Mouse (Mus musculus) layer of hippocampus, postnatal 14 days (tissue): ENCODE measurements around the gene F930015N05Rik. TPM values are rescaled to one million over a fixed set of nuclear protein-coding genes. Genes with fewer than 3 reads are reported as not detected.

ENCODE experiments used
- DNase-seq, 2 experiments: peaks; one replicate each; pipeline ENCODE4 v3.0.0; 2021 to 2022; ENCODE audit warnings: low spot score in 2 of 2, mixed read lengths in 1 of 2
- long read RNA-seq, 2 experiments: library from polyadenylated mRNA; stranded (forward); transcript quantifications; one replicate each; pipeline ENCODE4 v2.0.0; 2021
- total RNA-seq, 2 experiments: library from RNA; stranded (reverse); gene quantifications; 2 replicates each; pipeline ENCODE4 v1.2.3; 2021

Gene F930015N05Rik
- total RNA-seq = not detected
- long read RNA-seq, experiment 1 = 0 reads
- long read RNA-seq, experiment 2, partial matches to known transcripts = 0 of 1 reads
- long read RNA-seq, experiment 2, other reads (novel, unspliced or antisense) = 0 of 1 reads

DNA sequence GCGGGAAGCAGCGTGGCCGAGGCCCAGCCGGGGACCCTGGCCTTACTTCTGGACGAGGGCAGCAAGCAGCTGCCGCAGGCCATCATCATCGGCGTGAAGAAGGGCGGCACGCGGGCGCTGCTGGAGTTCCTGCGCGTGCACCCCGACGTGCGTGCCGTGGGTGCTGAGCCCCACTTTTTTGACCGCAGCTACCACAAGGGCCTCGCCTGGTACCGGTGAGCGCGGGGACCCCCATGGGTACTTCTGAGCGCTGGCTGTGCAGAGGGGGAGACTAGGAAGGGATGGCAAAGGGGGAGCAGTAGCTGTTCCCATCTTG is at the start of gene F930015N05Rik:
Gene F930015N05Rik (minus strand): TSS at position 242 of the 316 bp plus-strand sequence.
- DNase-seq = no peak

DNA sequence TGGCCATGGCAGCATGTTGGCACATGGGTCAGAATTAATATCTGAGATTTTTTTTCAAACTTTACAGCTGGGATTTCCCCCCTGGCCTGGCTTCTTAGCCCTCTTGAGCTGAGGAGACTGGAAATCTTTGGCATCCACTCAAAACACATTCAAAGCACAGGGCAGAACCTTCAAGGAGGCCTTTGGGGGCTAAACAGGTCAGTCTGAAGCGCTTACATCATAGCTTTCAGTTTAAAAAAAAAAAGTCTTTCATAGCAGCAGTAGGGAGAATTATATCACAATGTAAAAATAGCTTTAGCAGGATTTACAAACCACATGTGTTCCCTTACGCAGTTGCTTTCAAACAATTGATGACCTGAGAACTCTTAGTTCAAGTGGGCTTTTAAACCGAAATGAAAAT is 45.0 kb upstream of the F930015N05Rik start:
- DNase-seq = no peak

DNA sequence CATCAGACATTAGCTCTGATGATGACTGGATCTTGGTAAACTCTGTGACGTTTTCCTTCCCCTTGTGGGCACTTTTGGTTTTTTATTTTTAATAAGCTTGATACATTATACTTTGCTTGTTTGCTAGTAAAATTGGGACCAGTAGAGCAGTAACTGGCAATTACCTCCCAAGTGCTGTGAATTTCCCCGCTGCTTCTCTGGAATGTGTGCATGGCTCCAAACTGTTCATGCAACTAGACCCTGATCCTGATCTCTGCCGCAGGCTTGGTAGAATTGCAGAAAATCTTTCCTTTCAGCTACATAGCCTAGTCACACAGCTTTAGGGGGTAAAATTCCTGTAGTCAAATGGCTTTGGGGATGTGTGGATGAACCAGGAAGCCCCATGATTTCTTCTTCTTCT is 37.2 kb upstream of the F930015N05Rik start:
- no peak for DNase-seq

DNA sequence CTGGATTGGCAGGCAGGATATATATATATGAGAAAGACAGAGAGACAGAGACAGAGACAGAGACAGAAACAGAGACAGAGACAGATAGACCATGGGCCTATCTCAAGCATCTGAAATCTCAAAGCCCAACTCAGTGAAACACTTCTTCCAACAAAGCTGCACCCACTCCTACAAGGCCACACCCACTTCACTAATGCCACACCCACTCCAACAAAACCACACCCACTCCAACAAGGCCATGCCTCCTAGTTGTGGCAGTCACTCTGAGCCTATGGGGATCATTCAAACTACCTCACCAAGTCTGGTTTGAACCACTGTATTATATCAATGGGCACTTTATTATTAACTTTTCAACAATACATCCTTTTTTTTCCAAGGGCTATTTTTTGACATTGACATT is 34.2 kb upstream of the F930015N05Rik start:
- DNase-seq = no peak

DNA sequence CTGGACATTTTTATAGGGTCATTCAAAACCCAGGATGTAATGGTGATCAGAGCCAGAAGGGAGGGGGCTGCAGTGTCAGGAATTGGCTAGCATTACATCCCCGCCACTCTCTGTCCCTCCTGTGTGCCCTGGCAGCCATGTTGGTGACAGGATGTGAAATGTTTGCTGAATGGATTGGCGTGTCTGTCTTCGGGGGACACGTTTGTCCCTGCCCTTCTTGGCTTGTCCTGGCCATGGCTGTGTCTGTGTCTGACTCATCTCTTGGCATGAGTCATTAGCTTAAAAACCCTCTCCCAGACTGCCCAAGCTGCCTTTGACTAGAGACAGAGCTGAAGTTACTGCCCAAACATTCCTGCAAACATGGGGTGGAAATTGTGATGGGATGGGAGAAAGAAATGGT is 32.3 kb upstream of the F930015N05Rik start:
- no peak for DNase-seq

DNA sequence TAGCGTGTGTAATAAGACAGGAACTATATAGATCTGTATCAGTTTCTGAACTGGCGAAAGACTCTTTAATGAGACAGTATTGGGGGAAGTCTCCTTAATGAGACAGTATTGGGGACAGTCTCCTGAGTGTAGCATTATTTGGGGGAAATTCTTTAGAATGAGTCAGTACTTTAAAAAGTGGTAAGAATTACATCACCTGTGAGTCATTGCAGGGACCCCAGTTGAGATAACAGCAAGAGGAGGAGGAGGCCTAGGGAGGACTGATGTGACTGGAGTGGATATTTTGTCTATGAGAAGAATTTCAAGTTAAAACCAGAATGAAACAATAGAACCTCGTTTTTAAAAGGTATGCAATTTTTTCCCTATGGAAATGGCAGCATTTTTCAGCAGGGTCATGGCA is 25.3 kb upstream of the F930015N05Rik start:
- no peak for DNase-seq

DNA sequence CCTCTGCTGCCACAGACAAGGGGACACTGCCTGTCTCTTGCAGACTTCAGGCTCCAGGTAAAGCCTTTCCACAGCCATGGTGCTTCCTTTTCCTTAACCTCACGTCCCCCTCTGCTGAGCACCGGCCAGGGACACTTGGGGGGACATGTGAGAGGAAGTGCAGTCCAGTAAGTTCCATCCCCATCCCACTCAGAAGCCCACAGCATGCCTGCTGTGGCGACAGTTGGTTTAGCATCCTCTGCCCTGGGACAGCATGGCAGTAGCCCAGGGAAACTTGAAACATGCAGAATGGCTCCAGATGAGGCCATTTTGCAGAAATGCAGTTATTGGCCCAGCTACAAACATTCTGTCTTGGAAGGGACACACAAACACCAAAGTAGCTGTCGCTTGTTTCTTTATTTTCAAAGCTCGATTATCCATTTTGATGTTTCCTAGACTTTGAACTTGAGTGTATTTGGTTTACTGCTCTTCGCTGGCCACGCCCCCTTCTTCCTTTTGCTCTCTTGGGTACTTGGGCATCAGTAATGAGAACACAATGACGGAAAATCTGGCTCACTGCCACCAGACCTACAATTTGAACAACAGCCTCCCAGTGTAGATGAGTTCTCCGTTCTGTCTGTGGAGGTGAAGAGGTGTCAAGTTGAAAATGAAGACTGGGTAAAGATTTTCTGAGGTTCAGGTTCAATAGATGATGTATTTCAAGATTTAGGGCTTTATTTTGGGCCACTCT is 12.3 kb upstream of the F930015N05Rik start:
- DNase-seq = no peak

DNA sequence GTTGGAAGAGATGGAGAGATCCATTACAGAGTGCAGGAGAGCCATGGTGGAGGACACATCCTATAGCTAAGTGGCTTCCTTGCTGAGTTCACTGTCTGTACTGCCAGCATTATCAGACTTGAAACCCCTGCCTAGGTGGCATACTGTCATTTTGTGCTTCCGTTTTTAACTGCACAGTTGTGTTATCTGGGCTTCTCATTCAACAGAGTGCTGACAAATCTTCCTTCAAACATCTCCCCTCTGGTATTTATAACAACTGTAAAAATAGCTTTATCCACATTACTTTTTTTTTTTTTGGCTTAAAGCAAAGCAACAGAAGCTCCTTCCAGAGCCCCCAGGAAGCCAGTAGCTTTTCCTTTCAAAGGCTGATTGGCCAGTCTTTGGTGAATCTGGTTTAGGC is 8.8 kb upstream of the F930015N05Rik start:
- no peak for DNase-seq

DNA sequence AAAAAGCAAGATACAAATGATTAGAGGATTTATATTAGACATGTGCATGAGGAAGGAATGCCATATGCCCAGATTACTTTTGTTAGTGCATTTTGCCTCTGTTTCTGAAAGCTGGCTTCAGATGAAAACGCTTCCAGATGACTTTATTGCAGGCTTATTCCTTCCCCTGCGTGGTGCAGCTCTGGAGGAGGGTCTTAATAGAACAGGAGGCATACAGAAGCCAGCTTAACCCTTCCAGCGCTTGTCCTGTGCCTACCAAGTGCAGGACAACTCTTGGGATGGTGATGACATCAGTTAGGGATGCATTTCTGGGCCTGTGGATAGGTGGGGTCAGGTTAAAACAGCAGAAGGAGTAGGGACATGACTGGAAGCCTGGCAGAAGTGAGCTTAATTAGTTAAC is 6.2 kb upstream of the F930015N05Rik start:
- DNase-seq = no peak

DNA sequence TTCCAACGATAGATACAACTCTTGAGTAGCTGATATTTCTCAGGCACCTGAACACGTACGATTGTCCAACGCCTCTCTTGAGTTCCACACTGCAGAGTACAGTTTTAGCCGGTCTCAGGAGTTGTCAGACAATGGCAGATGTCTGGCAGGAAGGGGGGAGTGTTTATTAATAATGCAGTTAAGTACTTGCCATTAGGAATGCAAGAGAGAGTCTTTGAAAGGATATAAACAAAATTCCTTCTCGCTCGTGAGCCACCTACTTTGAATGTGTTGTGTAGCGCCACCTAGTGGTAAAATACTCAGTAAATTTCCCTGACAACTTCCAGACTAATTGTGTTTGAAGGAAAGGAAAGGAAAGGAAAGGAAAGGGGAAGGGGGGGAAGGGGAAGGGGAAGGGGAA is 5.7 kb upstream of the F930015N05Rik start:
- DNase-seq = peak; percentile 3 to 81

DNA sequence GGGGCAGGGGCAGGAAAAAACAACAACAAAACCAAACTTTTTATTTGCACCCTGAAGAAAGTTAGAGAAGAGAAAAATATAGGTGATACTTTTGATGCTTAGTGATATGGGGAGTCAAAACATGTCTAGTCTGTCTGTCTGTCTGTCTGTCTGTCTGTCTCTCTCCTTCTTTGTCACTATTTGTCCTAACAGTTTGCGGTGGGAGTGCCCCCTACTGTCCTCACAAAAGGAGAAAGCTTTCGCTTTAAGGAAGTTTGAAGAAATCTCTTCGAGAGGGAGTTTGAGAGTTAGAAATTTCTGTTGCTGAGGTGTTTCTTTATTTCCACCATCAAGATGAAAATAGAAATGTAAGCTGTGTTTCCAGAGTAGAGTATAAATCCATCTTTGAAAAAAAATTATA is 2.5 kb upstream of the F930015N05Rik start:
- no peak for DNase-seq

DNA sequence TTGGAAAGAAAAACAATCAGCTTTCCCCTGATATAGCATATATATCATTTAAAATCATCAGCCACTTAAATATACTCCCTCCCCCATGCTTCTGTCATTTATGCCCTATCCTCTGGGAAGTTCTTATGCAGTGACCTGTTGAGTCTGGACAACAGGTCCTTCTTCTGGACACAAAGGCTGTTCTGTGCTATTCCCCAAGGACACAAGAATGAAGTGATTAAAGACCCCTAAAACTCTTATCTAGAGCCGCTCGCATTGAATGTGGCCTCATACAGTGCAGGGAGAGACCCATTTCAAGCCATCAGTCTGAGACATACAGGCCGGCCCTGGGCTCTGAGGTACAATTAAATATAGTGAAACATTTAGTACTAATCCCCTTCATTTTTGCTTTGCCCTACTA is 1.3 kb upstream of the F930015N05Rik start:
- DNase-seq = no peak

DNA sequence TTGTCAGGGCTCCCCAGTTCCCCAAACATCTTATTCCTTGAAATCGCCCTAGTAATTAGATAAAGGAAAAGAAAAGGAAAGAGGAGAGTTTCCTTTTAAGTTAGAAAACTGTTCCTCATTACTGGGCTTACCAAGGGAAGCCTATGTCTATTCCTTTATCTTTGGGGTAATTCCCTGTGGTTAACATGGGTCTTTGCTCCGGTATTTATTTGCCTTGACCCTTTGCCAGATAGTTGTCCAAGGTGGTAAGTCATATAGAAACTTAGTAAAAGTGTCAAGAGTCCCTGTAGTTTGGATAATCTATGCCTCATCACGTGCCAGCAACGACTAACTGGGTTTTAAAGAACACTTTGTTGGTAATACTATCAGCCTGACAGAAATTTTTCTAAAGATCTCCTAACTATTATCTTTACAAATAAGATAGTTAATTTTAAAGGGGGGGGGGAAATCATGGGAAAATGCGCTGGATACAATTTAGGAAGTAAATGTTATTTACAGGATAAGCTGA is 392 bp upstream of the F930015N05Rik start:
- DNase-seq = no peak

DNA sequence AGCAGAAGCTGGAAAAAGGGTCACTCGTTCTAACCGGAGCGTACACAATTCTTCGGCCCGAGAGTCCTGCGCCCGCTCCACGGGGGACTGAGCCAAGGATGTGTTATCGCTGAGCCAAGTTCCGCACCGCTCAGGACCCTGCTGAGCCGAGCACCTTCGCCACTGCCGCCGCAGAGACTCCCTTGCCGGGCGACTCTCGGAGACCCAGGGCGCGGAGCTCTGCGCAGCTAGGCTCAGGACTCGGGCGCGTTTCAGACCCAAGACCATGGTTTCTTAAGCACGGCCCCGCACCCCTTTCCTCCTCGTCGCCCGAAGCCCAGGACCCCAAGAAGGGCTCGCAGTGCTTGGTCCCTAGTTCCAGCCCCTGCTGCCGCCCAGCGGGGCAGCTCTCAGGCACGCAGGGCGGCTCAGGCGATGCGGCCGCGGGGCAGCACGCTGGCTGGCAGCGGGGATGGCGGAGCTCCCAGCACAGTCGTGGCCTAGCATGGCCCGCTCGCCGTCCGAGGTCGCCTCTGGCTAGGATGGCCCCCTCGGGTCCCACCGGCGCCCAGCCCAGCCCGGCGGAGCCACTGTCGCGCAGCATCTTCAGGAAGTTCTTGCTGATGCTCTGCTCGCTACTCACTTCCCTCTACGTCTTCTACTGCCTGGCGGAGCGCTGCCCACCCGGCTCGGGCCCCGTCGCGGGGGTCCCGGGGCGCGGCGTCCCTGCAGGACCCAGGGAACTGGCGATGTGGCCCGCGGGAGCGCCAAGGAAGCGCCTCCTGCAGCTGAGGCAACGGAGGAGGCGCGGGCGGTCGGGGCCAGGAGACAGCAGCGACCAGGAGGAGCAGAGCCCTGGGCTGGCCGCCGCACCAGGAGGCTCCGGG is 674 bp downstream of the F930015N05Rik start:
- peak in 1 of 2 experiments; percentile 7 for DNase-seq

DNA sequence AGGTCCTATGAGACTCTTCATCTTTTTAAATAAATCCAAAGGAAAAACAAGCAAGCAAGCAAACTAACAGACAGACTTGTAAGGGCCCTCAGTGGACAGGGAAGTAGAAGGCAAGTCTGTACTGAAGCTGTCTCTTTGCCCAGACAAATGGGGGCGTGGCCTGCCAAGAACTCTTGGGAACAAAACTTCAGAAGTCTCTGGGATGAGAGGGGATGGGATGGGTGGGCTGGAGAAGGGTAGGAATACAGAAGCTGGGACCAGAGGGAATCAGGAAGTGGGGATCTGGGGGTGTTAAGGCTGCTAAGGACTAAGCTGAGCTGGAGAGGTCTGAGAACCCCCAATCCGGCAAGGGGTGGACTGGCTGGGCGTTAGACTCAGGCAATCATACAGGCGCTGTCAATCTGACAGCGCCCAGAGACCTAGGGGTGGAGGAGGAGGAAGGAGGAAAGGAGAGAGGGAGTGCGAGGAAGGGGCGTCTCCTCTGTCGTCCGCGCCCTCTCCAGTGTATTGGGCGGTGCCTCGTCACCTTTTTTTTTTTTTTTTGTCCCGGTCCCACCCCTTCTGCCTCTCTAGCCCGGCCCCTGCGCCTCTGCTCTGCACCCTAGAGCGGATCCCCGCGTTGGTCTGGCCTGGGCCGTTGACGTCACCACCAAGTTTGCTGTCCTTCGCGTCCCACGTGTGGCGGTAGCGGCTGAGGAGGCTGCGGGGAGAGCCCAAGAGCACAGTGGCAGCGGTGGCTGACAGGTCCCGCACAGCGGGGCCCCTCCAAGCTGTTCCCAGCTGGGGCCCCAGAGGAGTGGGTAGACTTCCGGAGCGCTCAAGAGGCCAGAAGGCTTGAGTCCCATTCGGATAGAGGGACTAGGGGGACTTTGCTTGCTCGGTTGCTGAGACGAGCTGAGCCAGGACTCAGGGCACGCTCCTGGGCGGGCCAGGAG is 1.6 kb downstream of the F930015N05Rik start, which contains the start of gene Hs3st3a1:
Gene Hs3st3a1 (plus strand): TSS at position 722 of the 935 bp plus-strand sequence.
- DNase-seq = no peak

DNA sequence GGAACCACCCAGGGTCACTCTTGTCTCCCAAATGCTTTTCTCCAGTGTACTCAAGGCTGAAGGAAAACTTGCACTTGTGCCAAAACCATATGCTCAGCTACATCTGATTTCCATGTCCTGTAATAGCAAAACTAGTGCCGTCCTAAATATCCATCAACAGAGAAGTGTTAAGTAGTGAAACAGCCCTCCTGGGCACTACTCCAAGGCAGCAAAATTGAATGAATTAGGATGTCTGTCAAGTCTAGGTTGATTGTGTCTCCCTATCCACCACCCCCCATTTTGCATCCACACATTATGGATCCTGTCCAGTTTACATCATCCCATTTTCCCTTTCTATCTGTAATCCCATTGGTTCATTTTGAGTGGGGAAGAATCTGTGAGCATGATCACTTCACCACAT is 17.5 kb downstream of the F930015N05Rik start:
- no peak for DNase-seq

DNA sequence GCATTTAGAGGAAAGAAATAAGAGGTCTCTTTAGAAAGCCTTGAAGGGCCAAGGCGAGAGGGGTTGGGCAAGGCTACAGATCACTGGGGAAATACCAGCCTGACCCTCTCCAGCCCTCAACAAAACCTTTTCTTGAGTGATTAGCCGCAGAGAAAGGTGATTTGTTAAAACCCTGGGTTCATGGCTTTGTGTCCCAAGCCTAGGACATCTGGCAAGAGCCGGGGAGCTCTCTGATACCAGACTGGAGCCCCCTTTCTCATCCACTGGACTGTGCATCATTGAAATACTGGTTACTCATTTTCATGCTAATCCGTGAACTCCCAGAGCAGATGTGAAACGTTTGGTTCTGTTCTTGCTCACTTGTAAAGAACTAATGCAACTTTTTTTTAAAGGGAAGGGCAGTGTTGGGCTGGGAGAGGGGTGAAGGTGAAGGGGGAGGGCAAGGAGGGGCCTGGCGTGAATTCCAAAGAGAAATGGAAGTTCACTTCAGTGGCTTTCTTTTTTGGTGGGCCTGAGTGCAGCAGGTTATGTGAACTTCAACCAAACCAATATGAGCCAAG is 35.8 kb downstream of the F930015N05Rik start:
- no peak for DNase-seq

DNA sequence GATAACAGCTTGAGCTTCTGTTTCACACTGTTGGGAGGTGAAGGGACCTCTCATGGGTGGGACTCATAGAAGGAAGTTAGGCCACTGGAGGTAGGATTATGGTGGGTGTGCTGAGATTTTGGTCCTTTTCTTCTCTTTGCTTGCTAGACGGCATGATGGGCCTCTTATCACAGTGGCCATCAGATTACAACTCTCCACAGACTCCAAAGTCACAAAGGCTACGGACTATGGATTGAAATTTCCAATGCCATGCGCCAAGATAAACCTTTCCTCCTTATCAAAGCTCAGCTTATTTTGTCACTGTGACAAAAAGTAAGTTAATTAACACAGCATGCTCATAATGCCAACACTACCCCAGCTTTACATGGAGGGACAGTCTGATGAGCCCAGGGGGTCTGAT is 38.8 kb downstream of the F930015N05Rik start:
- no peak for DNase-seq

DNA sequence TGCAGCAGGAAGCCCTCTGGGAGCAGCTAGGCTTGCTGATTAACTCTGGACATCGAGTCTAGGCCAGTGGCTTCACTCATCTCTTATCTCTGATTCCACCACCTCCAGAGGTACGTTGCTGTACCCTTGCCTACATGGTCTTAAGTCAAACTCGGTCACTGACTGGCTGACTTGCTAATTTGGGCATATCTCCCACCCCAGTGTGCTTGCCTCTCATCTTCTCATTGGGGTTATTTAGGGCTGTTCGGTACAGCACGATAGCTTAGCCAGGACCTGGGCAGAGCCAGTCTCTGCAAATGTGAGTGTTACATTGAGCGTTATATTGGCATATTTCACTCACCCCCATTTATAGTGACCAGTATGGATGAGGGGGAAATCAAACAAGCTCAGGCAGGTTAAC is 39.5 kb downstream of the F930015N05Rik start:
- no peak for DNase-seq

DNA sequence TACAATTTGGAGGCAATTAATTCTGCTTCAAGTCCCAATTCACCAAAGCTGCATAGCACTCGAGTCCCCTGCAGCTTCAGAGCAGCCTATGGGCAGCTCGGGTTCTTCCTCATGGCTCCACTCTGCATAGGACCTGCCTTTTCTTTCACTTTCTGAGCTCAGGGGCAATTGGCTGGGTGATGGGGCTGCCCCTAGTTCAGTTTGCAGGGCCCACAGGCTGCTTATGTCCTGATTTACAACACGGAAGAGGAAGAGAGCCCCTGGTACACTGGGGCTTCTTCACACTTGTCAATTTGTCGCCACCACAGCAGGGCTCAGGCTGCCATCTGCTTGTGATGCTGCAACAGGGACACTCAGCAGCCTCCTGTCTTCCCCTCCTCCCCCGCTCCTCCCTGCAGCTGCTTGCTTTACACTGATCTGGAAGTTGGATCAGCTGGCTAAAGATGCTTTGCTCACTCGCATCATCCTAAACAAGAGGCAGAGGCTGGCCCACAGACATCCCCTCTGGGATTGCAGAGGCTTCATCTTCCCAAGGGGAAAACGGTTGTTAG is 40.0 kb downstream of the F930015N05Rik start:
- peak; percentile 45 to 48 for DNase-seq
